Mouse (Mus musculus): ENCODE results near the gene Lrrc23.
"Not testable (repeated sequence)": the region's sequence is repeated elsewhere in the genome, so short reads cannot be mapped to it uniquely, and the experiment has no call there.

Lrrc23 gene

GRCm38 (mm10) chr6:124808358-124809012 lies 29.0 kb upstream of the Lrrc23 start, which contains the start of gene Spsb2:
Gene Spsb2, plus strand, starts transcription at chr6:124808661.
- in situ Hi-C loops (cut with MboI; ENCODE audit: unreplicated experiment in 2 of 2): no loop called here

GRCm38 (mm10) chr6:124807986-124808357 lies 28.4 kb upstream of the Lrrc23 start:
- in situ Hi-C loops (cut with MboI; ENCODE audit: unreplicated experiment in 2 of 2): no loop called here

- in situ Hi-C loops (cut with MboI; ENCODE audit: unreplicated experiment in 2 of 2): no loop called here
Observed at GRCm38 (mm10) chr6:124807366-124807765, 27.8 kb upstream of the Lrrc23 start.

- in situ Hi-C loops (cut with MboI; ENCODE audit: unreplicated experiment in 2 of 2): no loop called here
Observed at GRCm38 (mm10) chr6:124806446-124807140, 27.1 kb upstream of the Lrrc23 start.

GRCm38 (mm10) chr6:124805341-124806321 lies 26.1 kb upstream of the Lrrc23 start:
- in situ Hi-C loops (cut with MboI; ENCODE audit: unreplicated experiment in 2 of 2): no loop called here

GRCm38 (mm10) chr6:124804341-124804740 lies 24.8 kb upstream of the Lrrc23 start:
- in situ Hi-C loops (cut with MboI; ENCODE audit: unreplicated experiment in 2 of 2): no loop called here

GRCm38 (mm10) chr6:124803691-124804090 lies 24.2 kb upstream of the Lrrc23 start:
- in situ Hi-C loops (cut with MboI; ENCODE audit: unreplicated experiment in 2 of 2): not testable (repeated sequence)

GRCm38 (mm10) chr6:124803061-124803460 lies 23.5 kb upstream of the Lrrc23 start:
- in situ Hi-C loops (cut with MboI; ENCODE audit: unreplicated experiment in 2 of 2): no loop called here

GRCm38 (mm10) chr6:124802400-124802799 lies 22.9 kb upstream of the Lrrc23 start:
- in situ Hi-C loops (cut with MboI; ENCODE audit: unreplicated experiment in 2 of 2): not testable (repeated sequence)

- in situ Hi-C loops (cut with MboI; ENCODE audit: unreplicated experiment in 2 of 2): no loop called here
Observed at GRCm38 (mm10) chr6:124796200-124796599, 16.7 kb upstream of the Lrrc23 start.

GRCm38 (mm10) chr6:124795781-124796180 lies 16.3 kb upstream of the Lrrc23 start:
- in situ Hi-C loops (cut with MboI; ENCODE audit: unreplicated experiment in 2 of 2): no loop called here

GRCm38 (mm10) chr6:124791911-124792310 lies 12.4 kb upstream of the Lrrc23 start:
- in situ Hi-C loops (cut with MboI; ENCODE audit: unreplicated experiment in 2 of 2): no loop called here

- in situ Hi-C loops (cut with MboI; ENCODE audit: unreplicated experiment in 2 of 2): no loop called here
Observed at GRCm38 (mm10) chr6:124790121-124790520, 10.6 kb upstream of the Lrrc23 start.

GRCm38 (mm10) chr6:124789519-124789918 lies 10.0 kb upstream of the Lrrc23 start:
- in situ Hi-C loops (cut with MboI; ENCODE audit: unreplicated experiment in 2 of 2): no loop called here

GRCm38 (mm10) chr6:124787722-124788121 lies 8.2 kb upstream of the Lrrc23 start:
- in situ Hi-C loops (cut with MboI; ENCODE audit: unreplicated experiment in 2 of 2): no loop called here

- in situ Hi-C loops (cut with MboI; ENCODE audit: unreplicated experiment in 2 of 2): no loop called here
Observed at GRCm38 (mm10) chr6:124786756-124787420, 7.4 kb upstream of the Lrrc23 start.

GRCm38 (mm10) chr6:124782436-124782835 lies 2.9 kb upstream of the Lrrc23 start:
- in situ Hi-C loops (cut with MboI; ENCODE audit: unreplicated experiment in 2 of 2): no loop called here

- in situ Hi-C loops (cut with MboI; ENCODE audit: unreplicated experiment in 2 of 2): no loop called here
Observed at GRCm38 (mm10) chr6:124780917-124781316, 1.4 kb upstream of the Lrrc23 start.

- in situ Hi-C loops (cut with MboI; ENCODE audit: unreplicated experiment in 2 of 2): no loop called here
Observed at GRCm38 (mm10) chr6:124779984-124780416, 473 bp upstream of the Lrrc23 start.

GRCm38 (mm10) chr6:124770511-124770910 lies 9.0 kb downstream of the Lrrc23 start:
- in situ Hi-C loops (cut with MboI; ENCODE audit: unreplicated experiment in 2 of 2): loop anchor here in 1 of 2 experiments (25.0 kb wide), 1 partner anchor 358 kb away; the partner anchor contains the start of gene Pex5
